Mouse (Mus musculus) CH12.LX (cell line): Measurements from ENCODE around the gene Gltpd2.
A peak's percentile ranks its signal among the peaks of the same experiment; 100 is the strongest.

Source experiments
- CHD2 ChIP-seq: IDR thresholded peaks from 2 replicates; pipeline ENCODE4 v1.6.1; 2011; ENCODE audit warnings: low read length, improper control_type of control experiment
- CTCF ChIP-seq, 2 experiments: IDR thresholded peaks in 1 of 2; conservative IDR thresholded peaks in 1 of 2; 2 replicates each; pipeline ENCODE4 v1.5.1; 2011 to 2012; ENCODE audit warnings: low read depth in 2 of 2, low read length in 2 of 2, improper control_type of control experiment in 1 of 2, inconsistent platforms in 1 of 2, mild to moderate bottlenecking in 1 of 2, moderate library complexity in 1 of 2
- KAT2A ChIP-seq: IDR thresholded peaks from 2 replicates; pipeline ENCODE4 v1.6.1; 2012; ENCODE audit warnings: low read length, improper control_type of control experiment, inconsistent platforms; ENCODE audit not compliant: insufficient replicate concordance
- MAFK ChIP-seq: IDR thresholded peaks from 2 replicates; pipeline ENCODE4 v1.6.1; 2011; ENCODE audit warnings: low read length, improper control_type of control experiment; ENCODE audit not compliant: insufficient replicate concordance
- ZNF384 ChIP-seq: IDR thresholded peaks from 2 replicates; pipeline ENCODE4 v1.6.1; 2012; ENCODE audit warnings: low read depth, low read length, improper control_type of control experiment, inconsistent platforms

GRCm38 (mm10) chr11:70562287-70562994 is 43.4 kb downstream of the Gltpd2 start, which contains the start of gene Mink1:
- peak in 1 of 2 experiments; percentile 42; a peak in 2 of 4 replicates for TF ChIP-seq CTCF (conservative IDR thresholded peaks at IDR 0.05 in 1 of 2, IDR thresholded peaks at IDR 0.05 in 1 of 2; ENCODE audit: low read depth in 2 of 2, low read length in 2 of 2)
- peak; percentile 59; the same call in 1 of the 2 replicates for TF ChIP-seq CHD2
- no peak for TF ChIP-seq KAT2A
- TF ChIP-seq MAFK, result no peak
- TF ChIP-seq ZNF384, result no peak
